Mouse (Mus musculus) MN1 (cell line): ENCODE data around the gene Vmn1r79.
"Not testable (repeated sequence)": the region's sequence is repeated elsewhere in the genome, so short reads cannot be mapped to it uniquely, and the experiment has no call there.

Experiments used
- DNase-seq: peaks from one replicate; pipeline ENCODE4 v3.0.0-alpha.2; 2016; ENCODE audit warnings: low spot score

Gene Vmn1r79

DNA sequence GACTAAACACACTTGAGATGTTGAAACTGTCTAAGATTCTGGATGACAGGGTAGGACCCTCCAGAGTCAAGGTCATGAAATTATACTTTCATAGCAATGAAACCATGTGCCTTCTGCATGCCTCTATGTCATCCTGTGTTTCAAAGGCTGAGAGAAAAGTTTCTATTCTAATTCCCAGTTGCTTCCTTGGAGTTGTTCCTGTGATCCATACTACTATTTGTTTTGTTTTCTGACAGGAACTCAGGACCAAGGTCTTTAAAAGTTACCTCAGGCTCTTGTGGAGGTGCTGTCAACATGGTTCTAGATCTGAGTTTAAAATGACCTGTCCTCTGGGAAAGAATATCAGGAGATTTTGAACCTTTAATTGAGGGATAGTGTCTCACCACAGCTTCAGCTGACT lies at the start of gene Vmn1r79:
Gene Vmn1r79, plus strand, starts transcription at position 301 of the 400 bp plus-strand sequence.
- not testable (repeated sequence) for DNase-seq

DNA sequence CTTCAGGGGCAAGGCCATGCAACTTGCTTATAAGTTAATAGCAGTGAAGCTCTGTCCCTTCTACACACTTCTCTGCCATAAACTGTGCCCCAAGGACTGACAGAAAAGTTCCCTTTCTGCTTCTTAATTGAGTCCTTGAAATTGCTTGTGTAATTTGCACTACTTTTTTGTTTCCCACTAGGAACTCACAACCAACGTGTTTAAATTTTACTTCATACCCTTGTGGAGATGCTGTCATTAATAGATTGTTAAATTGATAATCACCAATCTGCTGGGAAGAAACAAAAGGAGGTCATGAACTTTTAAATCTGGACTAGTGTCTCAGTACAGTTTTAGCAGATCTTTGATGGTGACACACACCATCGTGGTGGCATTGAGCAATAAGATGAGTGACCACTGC lies 21.1 kb upstream of the Vmn1r79 start, which contains the start of gene Vmn1r78:
Gene Vmn1r78, plus strand, starts transcription at position 301 of the 400 bp plus-strand sequence.
- DNase-seq: no peak

GRCm38 (mm10) chr7:12156463-12156862 lies 14.6 kb upstream of the Vmn1r79 start:
- not testable (repeated sequence) for DNase-seq

GRCm38 (mm10) chr7:12172926-12173325 lies 1.8 kb downstream of the Vmn1r79 start:
- DNase-seq: not testable (repeated sequence)

GRCm38 (mm10) chr7:12188986-12189385 lies 17.9 kb downstream of the Vmn1r79 start, which contains the start of gene Vmn1r80:
TSS of gene Vmn1r80 (plus strand) at chr7:12189286.
- DNase-seq: no peak

GRCm38 (mm10) chr7:12204141-12204540 lies 33.1 kb downstream of the Vmn1r79 start:
- no peak for DNase-seq
